Mouse (Mus musculus): ENCODE results near the gene Srgap3.

Srgap3 gene

DNA sequence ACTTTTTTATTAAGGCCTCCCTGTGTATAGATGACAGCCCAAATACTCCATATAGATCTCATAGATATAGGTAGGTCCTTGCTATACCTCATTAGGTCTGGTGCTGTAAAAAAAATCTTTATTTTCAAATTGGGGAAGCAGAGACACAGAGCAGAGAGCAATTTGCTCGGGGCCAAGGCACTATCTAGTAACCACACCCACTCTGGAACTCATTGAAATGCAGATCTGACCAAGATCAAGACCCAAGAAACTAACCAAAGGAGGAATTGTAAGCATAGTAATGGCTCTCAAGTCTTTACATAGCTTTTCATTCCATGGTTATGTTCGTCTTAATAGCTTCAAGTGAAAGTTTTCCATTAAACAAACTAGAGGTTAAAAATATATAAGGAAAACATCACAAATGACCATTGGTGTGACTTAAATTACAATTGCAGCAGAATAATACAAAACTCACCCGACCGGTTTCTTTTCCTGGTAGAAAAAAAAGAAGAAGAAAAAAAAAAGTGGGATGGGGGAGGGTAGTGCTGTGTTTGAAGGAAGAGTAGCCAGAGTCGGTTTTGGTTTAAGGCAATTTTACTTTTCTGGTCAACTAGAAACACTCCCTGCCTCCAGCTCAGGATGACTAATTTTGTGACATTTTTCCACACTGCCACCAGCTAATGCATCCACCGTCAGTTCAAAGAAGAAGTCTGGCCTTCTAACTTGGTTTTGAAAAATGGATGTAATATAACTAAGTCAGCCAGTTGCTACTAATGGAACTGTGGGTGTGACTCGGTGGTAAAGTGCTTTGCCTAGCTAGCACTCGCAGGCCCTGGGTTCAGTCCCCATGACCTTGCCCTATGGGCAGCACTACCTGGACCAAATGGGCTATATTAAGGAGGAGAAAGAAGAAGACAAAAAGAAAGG lies 3.4 kb upstream of the Srgap3 start:
- DNase-seq (ENCODE audit: extremely low spot score): no peak

DNA sequence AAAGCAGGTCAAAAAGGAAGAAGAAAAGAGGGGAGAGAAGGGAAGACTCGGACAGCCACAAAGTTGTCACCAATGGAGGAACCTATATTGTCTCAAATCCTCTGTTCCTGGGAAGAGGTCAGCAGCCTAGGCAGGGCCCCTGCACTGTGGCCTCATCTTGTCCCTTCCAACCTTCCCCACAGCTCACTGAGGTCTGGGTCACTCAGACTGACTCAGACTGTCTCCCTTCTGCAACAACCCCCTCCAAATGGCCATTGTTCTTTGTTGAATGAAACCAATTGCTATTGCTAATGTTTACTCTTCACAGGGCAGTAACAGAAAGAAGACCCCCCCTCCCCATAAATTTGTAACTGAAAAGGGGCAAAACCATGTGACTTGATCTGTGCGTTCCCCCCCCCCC lies 2.2 kb upstream of the Srgap3 start:
- DNase-seq (ENCODE audit: extremely low spot score): no peak

DNA sequence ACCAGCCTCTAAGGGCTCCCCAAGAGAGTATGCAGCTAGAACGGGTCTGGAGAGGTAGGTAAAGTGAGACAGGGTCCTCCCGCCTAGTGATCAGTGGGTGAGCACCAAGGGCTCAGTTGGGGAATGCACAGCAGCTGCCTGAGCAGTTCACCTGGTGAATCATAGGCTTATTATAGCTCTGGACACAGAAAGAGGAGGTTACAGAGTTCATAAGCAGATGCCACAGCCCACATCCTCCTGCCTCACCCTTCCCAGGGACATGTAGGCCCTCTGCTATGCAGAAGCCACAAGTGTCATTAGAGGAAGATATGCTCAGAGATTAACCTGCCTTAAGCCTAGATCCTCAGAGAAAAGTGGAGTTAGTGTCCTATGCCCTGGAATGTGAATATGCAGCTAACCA lies 1.4 kb upstream of the Srgap3 start:
- DNase-seq (ENCODE audit: extremely low spot score): no peak

DNA sequence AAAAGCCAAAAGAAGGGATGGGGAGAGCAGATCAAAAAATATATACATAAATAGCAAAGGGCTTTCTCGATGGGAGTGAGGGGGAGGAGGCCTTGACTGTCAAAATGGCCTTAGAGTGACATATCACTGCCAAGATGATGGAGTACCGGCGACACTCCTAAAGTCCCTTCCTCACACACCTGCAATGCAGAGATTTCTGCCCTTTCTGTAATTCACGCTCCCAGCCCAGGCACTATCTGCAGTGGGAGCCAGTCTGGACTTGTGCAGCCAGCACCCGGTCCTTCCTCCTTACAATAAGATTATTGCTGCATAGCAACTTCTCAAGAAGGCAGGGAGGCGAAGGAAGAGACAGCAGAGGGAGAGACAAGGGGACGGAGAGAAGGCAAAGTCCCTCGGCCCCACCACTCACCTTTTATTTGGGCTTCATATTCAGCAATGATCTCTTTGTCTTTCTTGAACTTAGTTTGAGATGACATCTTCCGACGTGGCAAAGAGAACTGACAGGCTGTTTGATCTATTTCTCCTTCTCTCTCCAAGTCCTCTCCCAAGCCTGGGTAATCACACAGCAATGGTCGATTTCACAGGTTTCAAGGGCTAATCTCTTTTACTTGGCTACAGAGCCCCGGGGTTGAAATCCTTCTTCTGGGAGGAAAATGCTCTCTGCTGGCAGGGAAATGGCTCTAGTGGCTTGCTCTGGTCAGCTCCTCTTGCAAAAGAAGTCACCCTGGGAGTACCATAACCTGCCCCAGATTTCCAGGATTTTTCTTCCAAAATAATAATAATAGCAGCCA lies 850 bp downstream of the Srgap3 start:
- no peak for DNase-seq (ENCODE audit: extremely low spot score)

DNA sequence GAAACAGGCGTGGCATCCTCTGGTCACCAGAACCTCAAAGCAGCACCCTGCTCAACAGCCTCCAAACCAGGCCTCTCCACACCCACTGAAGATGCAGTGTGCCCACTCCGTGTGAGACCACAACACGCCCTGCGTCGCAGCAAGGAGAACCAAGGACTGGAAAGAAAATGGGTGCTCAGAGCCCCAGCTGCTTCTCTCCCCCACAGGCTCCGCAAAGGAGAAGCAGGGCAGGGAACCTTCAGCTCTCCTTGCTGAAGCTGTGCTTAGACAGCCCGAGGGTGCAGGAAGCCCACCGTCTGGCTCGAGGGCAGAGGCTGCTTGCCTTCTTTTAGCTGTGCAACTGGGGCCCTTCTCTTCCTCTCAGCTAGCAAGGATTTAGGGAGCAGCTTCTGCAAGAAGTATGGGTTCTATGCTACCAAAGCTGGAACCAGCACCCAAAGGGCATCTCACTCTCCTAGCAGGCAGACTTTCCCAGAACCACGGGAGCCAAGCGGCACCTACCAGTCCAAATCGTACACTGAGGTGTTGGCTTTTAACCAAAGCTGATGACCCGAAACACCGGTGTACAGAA lies 1.8 kb downstream of the Srgap3 start:
- DNase-seq (ENCODE audit: extremely low spot score): no peak

DNA sequence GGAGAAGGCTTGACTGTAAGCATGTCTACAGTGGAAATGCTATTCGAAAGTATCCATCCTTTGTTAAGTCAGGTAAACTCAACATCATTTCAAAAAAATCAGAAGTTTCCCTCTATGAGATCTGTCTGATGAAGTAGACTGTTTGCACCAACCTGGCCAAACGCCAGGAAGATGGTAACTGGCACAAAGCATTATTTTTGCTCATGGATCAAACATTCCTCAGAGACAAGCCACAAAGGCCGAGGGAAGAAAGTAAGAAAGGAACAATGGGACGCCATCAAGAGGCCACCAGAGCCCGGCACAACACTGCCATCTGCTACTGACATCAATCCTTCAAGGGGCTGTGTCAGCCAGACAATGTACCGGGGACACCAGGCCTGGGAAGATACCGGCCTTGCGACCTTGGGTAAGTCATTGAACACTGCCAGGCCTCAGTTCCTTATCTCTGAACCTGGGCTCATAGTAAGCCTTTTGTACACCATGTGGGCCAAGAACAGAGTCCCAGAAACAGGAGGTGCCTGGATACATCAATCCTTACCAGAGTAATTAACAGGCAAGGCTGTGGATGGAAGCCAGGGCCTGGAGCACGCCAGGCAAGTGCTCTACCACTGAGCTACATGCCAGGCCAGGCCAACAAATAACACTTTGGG lies 3.3 kb downstream of the Srgap3 start:
- no peak for DNase-seq (ENCODE audit: extremely low spot score)

DNA sequence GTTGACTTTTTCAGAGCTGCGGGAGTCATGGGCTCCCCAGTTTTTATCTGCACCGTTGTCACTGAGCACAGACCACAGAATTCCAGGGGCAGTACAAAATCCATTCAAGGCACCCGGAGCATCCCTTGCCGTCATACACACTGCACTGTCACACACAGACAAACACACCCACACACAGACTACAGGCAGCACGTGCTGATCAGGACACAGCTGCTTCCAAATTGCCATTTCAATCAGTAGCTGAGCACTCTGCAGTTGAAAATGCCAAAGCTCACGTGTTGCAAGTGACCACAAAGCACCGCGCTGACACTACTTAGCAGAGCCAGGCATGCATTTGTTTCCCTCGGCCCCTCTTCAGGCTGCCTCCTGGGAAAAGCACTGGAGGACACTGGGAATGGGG lies 7.8 kb downstream of the Srgap3 start:
- DNase-seq (ENCODE audit: extremely low spot score): no peak

DNA sequence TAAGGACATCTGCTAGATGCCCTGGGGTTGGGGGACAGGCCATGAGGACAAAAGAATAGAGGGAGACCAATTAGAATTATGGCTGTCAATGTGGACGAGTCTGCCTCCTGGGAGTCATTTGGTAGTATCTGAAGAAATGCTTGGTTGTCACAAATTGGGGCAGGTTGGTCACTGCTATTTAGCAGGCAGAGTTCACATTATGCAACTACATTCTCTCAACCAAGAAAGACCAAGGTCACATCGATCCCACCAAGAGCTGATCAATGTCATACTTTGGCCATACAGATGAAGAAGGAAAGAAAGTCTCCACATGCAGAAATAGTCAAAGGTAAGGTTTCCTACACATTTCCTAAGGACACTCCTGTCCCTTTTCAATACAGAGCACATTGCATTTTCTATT lies 9.3 kb downstream of the Srgap3 start:
- DNase-seq (ENCODE audit: extremely low spot score): no peak

DNA sequence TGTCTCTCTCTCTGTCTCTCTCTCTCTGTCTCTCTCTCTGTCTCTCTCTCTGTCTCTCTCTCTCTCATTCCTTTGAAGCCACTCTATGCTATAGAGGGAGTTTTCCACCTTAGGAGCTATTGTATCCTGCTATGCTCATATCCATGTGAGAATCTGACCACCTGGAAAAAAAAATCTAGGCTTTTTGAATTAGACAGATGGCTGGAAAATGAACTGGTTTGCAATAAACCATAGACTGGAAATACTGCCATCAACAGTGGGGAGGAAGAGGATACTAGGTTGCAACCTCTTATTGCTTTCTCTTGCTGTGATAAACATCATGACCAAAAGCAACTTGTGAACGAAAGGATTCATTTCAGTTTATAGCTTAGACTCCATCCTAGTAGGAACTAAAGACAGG lies 12.6 kb downstream of the Srgap3 start:
- DNase-seq (ENCODE audit: extremely low spot score): no peak

DNA sequence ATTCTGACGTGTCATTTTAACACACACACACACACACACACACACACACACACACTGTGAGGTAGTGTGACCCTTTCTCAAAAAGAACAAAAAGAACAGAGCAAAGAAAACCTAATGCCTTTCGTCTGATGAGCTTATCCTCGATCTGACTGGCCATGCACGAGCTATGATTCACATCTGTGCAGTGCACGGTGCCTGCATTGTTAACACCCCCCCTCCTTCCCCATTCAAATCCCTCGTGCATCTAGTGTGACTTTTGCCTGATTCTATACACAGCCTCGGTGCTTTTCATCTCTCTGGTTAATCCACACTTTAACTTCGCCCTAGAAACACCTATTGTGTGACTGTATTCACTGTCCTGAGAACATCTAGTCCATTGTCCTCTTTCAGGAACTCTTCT lies 14.5 kb downstream of the Srgap3 start:
- no peak for DNase-seq (ENCODE audit: extremely low spot score)

DNA sequence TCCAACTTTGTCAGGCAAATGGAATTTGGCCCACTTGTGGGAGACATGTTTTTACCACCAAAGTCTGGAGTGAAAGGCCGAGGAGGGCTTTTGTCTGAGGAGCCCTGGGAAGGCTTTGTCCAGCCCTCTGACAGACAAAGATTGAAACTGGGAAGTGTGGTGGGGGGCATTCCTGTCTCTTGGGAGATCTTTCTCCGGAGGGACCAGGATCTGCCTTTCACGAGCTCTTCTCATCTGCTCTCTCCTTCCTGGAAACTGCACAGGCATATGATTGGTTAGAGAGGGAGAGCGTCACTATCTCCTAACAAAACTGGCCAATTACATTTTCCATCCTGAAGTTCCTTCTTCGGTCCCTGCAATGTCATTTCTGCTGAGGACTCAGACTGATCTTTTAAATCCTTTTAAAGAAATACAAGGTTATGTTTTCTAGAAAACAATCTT lies 17.0 kb downstream of the Srgap3 start:
- peak; percentile 57 for DNase-seq (ENCODE audit: extremely low spot score)

DNA sequence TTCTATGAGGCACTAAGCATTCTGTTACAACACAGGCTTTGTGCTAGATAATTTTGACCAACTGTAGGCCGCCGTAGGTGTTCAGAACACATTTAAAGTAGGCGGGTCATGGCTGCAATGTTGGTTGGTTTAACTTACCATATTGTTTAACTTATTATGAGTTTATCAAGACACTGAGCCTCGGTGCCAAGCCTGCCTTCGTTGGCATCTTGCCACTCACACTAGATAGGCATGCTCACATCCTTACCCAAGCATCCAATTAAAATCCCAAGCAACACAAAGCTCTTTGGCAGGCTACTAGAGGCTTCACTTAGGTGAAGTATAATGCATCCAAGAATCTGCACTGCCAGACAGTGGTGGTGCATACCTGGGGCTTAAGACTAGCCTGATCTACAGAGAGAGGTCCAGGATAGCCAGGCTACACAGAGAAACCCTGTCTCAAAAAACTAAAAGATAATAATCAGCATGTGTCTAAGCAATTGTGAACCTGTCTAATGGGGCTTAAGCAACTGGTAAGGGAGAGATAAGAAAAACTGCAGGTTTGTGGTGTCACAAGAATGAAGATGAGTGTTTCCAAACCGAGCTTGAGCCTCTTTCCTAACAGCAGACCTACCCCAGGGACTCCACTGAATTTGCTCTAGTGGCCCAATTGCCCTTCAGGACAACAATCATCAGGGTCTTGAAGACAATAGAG lies 17.6 kb downstream of the Srgap3 start:
- no peak for DNase-seq (ENCODE audit: extremely low spot score)

DNA sequence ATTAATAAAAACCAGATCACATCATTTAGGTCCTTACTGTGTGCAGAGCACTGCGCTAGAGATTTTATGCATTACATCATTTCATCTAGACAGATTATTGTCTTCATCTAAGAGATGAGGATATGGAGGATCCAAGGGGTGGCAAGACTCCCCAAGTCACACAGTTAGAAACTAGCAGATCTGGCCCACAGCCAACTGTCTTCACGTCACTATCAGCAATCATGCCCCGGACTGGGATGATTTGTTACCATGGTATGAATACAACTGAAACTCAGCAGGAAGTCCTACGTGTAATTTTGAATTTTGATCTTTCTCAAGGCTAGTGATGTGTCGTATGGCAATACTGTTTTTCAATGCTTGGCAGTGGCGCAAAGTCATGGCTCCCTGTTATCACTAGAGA lies 18.2 kb downstream of the Srgap3 start:
- DNase-seq (ENCODE audit: extremely low spot score): no peak

DNA sequence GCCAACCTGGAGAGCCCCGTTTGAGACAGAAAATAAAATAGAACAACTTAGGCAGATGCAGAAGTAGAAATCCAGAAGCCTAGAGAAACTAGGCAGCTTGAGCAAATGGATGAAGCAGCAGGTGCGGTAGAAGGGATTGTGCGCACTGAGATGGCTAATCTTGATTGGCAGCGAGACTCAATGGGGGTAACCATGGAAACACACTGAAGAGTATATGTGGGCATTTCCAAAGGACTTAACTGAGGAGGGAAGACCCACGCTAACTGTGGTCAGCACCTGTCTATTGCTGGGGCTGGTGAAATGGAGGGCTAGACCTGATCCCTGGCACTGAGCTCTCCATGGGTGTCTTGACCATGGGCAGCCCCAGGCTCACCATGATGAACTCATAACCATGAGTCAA lies 19.7 kb downstream of the Srgap3 start:
- no peak for DNase-seq (ENCODE audit: extremely low spot score)

DNA sequence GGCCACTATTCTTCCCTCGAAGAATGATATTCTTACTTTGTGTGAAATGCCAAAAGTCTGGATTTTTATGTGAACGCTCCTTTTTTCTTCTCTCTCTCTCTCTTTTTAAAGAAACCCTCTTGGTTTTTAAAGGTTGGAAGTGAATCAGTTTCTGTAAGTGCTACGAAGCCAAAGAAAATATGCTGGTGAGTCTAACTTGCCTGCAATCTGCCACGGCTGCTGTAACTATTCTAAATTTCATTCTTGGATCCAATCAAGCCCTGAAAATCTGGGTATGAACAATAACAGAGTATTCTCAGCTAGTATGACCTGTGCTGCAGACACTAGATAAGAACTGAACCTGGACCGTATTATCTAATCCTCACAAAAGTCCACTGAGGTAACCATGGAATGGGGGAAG lies 21.1 kb downstream of the Srgap3 start:
- DNase-seq (ENCODE audit: extremely low spot score): no peak

DNA sequence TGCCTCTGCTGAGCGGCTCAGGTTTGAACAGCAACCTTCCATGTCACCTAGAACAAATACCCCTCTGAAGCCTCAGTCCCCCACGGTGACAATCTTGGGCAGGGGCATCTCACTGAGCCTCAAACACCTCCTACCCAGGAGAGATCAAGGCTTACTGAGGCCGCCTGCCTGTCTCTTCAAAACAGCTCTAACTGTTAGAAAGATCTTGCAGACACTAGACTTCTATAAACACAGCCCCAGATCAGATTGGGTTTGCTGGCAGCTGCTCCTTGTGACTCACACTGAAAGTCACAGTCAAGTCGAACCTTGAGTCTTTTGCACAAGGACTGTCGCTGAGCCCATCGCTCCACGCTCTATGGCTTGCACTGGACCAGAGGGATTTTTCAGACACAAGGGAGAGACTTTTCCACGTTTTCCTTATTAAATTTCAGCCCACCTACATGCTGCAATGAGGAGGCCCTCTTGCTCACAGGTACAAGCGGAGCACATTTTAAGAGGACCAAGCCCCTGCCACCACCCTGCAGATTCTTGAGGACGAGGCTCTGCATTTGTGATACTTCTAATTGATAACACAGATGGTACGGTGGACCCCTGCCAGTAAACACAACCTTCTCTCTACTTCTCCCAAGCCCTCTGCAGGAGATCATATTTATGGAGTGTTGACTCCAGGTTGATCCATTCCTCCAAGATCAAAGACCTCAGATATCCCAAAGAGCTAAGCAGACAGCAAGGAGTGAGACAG lies 21.7 kb downstream of the Srgap3 start:
- no peak for DNase-seq (ENCODE audit: extremely low spot score)

DNA sequence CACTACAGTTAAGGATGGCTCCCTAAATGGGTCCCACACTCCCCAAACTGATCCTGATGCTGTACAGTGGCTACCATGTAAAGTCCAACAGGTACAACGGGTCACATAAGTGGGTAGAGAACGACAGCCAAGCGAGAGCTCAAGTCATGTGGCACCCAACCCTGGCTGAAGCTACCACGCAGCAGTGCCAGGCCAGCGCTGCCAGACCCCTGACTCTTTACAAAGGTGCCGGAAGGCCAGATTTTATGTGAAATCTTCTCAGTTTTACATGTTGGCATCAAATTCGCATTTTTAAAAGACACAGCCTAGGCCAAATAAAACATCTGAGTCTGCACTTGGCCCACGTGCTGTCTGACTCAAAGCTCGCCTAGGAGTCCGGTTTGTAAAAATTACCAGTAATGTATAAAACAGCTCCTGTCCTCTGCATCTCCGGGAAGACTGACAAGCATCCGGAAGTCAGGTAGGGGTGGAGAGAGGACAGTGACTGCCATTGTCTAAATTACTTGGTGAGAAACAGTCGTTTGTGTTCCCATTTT lies 22.4 kb downstream of the Srgap3 start:
- no peak for DNase-seq (ENCODE audit: extremely low spot score)

DNA sequence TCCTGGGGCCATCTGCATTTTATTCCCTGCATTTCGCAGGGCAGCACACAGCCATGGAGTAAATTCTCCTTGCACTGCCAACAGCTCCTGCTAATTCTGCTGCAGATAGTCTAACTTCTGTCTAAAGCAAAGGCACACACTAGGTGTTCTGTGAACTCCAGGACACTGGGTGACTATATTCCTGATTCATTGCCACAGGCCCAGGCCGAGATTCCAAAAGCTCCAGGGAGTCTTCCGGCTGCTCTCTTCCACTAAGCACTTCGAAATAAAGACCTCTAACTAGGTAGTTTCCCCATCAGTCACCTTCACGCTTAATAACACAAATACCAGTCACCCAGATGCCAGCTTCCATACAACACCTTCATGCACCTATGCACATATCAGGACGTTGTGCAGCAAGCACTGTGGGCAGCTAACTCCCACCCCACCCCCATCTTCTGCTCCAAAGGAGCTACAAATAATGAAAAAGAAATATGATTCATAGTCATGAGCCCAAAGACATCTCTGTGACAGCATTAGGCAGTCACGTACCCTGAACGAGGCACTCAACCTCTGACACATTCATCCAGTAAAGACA lies 26.4 kb downstream of the Srgap3 start:
- DNase-seq (ENCODE audit: extremely low spot score): no peak

DNA sequence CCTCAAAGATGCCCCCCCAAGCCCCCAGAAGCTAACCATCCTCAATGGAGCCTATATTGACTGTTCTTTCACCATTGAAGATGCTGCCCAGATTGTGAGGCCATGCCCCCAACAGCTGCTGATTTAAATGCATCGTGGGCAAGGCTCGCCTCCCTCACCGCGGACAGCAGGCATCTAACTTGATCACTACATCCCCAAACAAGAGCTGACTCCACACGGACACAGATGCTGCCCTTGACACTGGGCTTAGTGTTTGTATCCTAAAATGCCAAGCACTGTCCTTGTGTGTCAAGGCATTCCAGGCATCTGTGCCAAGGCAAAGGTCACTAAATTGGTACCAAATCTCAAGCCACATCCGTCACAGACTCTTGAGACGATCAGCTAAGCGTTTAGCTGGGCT lies 29.3 kb downstream of the Srgap3 start:
- DNase-seq (ENCODE audit: extremely low spot score): no peak

DNA sequence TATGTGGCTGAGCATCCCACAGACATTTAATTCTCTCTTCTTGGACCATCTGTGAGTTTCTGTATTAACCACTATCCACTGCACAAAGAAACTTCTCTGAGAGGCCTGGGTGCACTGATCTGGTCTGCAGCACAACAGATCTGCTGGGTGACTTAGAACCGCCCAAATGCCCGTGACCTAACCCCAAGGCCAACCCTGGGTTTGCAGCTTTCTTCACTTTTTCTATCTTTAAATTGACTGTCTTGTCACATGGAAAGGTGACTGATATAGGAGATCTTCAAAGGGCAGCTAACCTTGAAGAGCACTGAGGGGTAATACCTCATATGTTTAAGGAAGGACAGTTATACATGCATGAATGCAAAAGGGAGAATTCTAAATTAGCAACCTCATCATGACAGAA lies 30.8 kb downstream of the Srgap3 start:
- DNase-seq (ENCODE audit: extremely low spot score): no peak
